Mouse (Mus musculus) MEL (cell line): ENCODE data around the gene Tesc. TPM values are rescaled to one million over a fixed set of nuclear protein-coding genes. Genes with fewer than 3 reads are reported as not detected.

Source experiments
- DNase-seq: peaks from one replicate; pipeline ENCODE4 v3.0.0; 2011; ENCODE audit warnings: low read depth, low spot score
- H3K27ac ChIP-seq: 2 replicates; pipeline ENCODE4 v1.5.1; 2012; ENCODE audit warnings: low read depth, mild to moderate bottlenecking, control low read depth, low read length, moderate library complexity; ENCODE audit not compliant: control insufficient read depth
- H3K27me3 ChIP-seq, 2 experiments: fragments of 150-350 bp in 1 of 2; sonication (generic) in 1 of 2; 2 replicates each; pipeline ENCODE4 v1.6.1; 2012; ENCODE audit warnings: low read length in 2 of 2, mild to moderate bottlenecking in 2 of 2, improper control_type of control experiment in 1 of 2, moderate library complexity in 1 of 2; ENCODE audit not compliant: insufficient read depth in 2 of 2, control insufficient read depth in 1 of 2
- H3K36me3 ChIP-seq, 2 experiments: 2 replicates each; pipeline ENCODE4 v1.6.1; 2012 to 2014; ENCODE audit warnings: low read length in 2 of 2, improper control_type of control experiment in 1 of 2, inconsistent platforms in 1 of 2, mild to moderate bottlenecking in 1 of 2; ENCODE audit not compliant: insufficient read depth in 2 of 2, control insufficient read depth in 1 of 2
- H3K4me1 ChIP-seq, 2 experiments: fragments of 150-350 bp in 1 of 2; sonication (generic) in 1 of 2; 2 replicates each; pipeline ENCODE4 v1.6.1; 2012; ENCODE audit warnings: low read length in 2 of 2, improper control_type of control experiment in 1 of 2, mild to moderate bottlenecking in 1 of 2; ENCODE audit not compliant: insufficient read depth in 2 of 2, control insufficient read depth in 1 of 2
- H3K4me3 ChIP-seq, 2 experiments: fragments of 150-350 bp in 1 of 2; sonication (generic) in 1 of 2; 2 replicates each; pipeline ENCODE4 v1.5.1; 2012; ENCODE audit warnings: low read depth in 2 of 2, low read length in 2 of 2, mild to moderate bottlenecking in 2 of 2, moderate library complexity in 2 of 2, control low read depth in 1 of 2, improper control_type of control experiment in 1 of 2; ENCODE audit not compliant: control insufficient read depth in 1 of 2, insufficient read depth in 1 of 2
- H3K79me2 ChIP-seq: 2 replicates; pipeline ENCODE4 v1.6.1; 2012; ENCODE audit warnings: mild to moderate bottlenecking, low read length, moderate library complexity; ENCODE audit not compliant: control insufficient read depth, poor library complexity, insufficient read depth
- H3K9ac ChIP-seq: 2 replicates; pipeline ENCODE4 v1.6.1; 2012; ENCODE audit warnings: low read depth, mild to moderate bottlenecking, control low read depth, low read length, moderate library complexity; ENCODE audit not compliant: control insufficient read depth, poor library complexity, severe bottlenecking
- H3K9me3 ChIP-seq: fragments of 150-350 bp; sonication (generic); replicated peaks from 2 replicates; pipeline ENCODE4 v1.6.1; 2012; ENCODE audit warnings: mild to moderate bottlenecking, low read length, improper control_type of control experiment, moderate library complexity; ENCODE audit not compliant: insufficient read depth
- BHLHE40 ChIP-seq: IDR thresholded peaks from 2 replicates; pipeline ENCODE4 v1.6.1; 2012; ENCODE audit warnings: low read depth, mild to moderate bottlenecking, inconsistent platforms, low read length, improper control_type of control experiment, borderline replicate concordance
- CHD1 ChIP-seq: IDR thresholded peaks from 2 replicates; pipeline ENCODE4 v1.6.1; 2012; ENCODE audit warnings: low read depth, mild to moderate bottlenecking, inconsistent platforms, low read length, improper control_type of control experiment
- CHD2 ChIP-seq: IDR thresholded peaks from 2 replicates; pipeline ENCODE4 v1.6.1; 2011; ENCODE audit warnings: low read length, improper control_type of control experiment
- CTCF ChIP-seq, 3 experiments: IDR thresholded peaks in 2 of 3; conservative IDR thresholded peaks in 1 of 3; 2 replicates each; pipeline ENCODE4 v1.5.1; 2011 to 2012; ENCODE audit warnings: low read length in 3 of 3, low read depth in 2 of 3, mild to moderate bottlenecking in 2 of 3, improper control_type of control experiment in 1 of 3, inconsistent platforms in 1 of 3, mixed read lengths in 1 of 3, moderate library complexity in 1 of 3; ENCODE audit not compliant: control insufficient read depth in 1 of 3, insufficient read depth in 1 of 3, poor library complexity in 1 of 3, severe bottlenecking in 1 of 3
- GATA1 ChIP-seq: IDR thresholded peaks from 2 replicates; pipeline ENCODE4 v1.6.1; 2011; ENCODE audit warnings: low read depth, low read length, improper control_type of control experiment
- HCFC1 ChIP-seq: IDR thresholded peaks from 2 replicates; pipeline ENCODE4 v1.6.1; 2012; ENCODE audit warnings: low read depth, mild to moderate bottlenecking, inconsistent platforms, low read length, improper control_type of control experiment, moderate library complexity
- JUND ChIP-seq: IDR thresholded peaks from 2 replicates; pipeline ENCODE4 v1.6.1; 2011; ENCODE audit warnings: low read depth, mild to moderate bottlenecking, improper control_type of control experiment, low read length
- MAX ChIP-seq: IDR thresholded peaks from 2 replicates; pipeline ENCODE4 v1.6.1; 2011; ENCODE audit warnings: low read length, improper control_type of control experiment
- MAZ ChIP-seq: IDR thresholded peaks from 2 replicates; pipeline ENCODE4 v1.6.1; 2012; ENCODE audit warnings: low read depth, mild to moderate bottlenecking, inconsistent platforms, low read length, improper control_type of control experiment
- MYB ChIP-seq: IDR thresholded peaks from 2 replicates; pipeline ENCODE4 v1.6.1; 2011; ENCODE audit warnings: mild to moderate bottlenecking, low read depth, low read length, improper control_type of control experiment
- POLR2AphosphoS2 ChIP-seq: IDR thresholded peaks from 2 replicates; pipeline ENCODE4 v1.6.1; 2011; ENCODE audit warnings: low read length, improper control_type of control experiment
- POLR2AphosphoS5 ChIP-seq: IDR thresholded peaks from 2 replicates; pipeline ENCODE4 v1.6.1; 2012; ENCODE audit warnings: low read depth, borderline replicate concordance, mild to moderate bottlenecking, inconsistent platforms, low read length, moderate library complexity, mixed read lengths
- SMC3 ChIP-seq: IDR thresholded peaks from 2 replicates; pipeline ENCODE4 v1.6.1; 2011; ENCODE audit warnings: low read depth, low read length, improper control_type of control experiment
- TAL1 ChIP-seq: IDR thresholded peaks from 2 replicates; pipeline ENCODE4 v1.6.1; 2012; ENCODE audit warnings: mild to moderate bottlenecking, inconsistent platforms, low read length, moderate library complexity, mixed read lengths
- UBTF ChIP-seq: IDR thresholded peaks from 2 replicates; pipeline ENCODE4 v1.6.1; 2012; ENCODE audit warnings: low read depth, mild to moderate bottlenecking, inconsistent platforms, low read length, improper control_type of control experiment, moderate library complexity, borderline replicate concordance; ENCODE audit not compliant: insufficient read depth
- USF2 ChIP-seq, 2 experiments: IDR thresholded peaks; 2 replicates each; pipeline ENCODE4 v1.6.1; 2011 to 2012; ENCODE audit warnings: improper control_type of control experiment in 2 of 2, low read length in 2 of 2, borderline replicate concordance in 1 of 2, inconsistent platforms in 1 of 2, low read depth in 1 of 2, mild to moderate bottlenecking in 1 of 2; ENCODE audit not compliant: insufficient read depth in 1 of 2
- ZKSCAN1 ChIP-seq: IDR thresholded peaks from 2 replicates; pipeline ENCODE4 v1.6.1; 2012; ENCODE audit warnings: low read depth, mild to moderate bottlenecking, inconsistent platforms, low read length, improper control_type of control experiment, moderate library complexity
- ZNF384 ChIP-seq: IDR thresholded peaks from 2 replicates; pipeline ENCODE4 v1.6.1; 2012; ENCODE audit warnings: low read depth, mild to moderate bottlenecking, inconsistent platforms, low read length, improper control_type of control experiment
- polyA plus RNA-seq, 2 experiments: library from polyadenylated mRNA; stranded (reverse) in 1 of 2; unstranded in 1 of 2; fragments of >175 nt in 1 of 2; fragments of >200 nt in 1 of 2; gene quantifications; 2 replicates each; pipeline versions ENCODE4 v1.2.1 to v1.2.4; 2012; ENCODE audit warnings: low replicate concordance in 2 of 2, low read depth in 1 of 2; ENCODE audit not compliant: insufficient read length in 2 of 2, insufficient read depth in 1 of 2, missing spikeins in 1 of 2
- total RNA-seq: library from RNA; depleted of rRNA; stranded (reverse); fragments of 300-350 nt; gene quantifications from 2 replicates; pipeline ENCODE4 v1.2.3, GENCODE M21; 2012; rRNA removed

Gene Tesc
- total and polyA plus RNA-seq, 3 experiments = 0.07 TPM; not detected in 2

GRCm38 (mm10) chr5:118108794-118109440 lies 81.4 kb downstream of the Tesc start:
- no peaks in the 10 kb centered on the region for H3K27me3 ChIP-seq
- DNase-seq = no peak
- no peak overlapping the region for H3K27ac ChIP-seq
- no peaks in the 10 kb centered on the region for H3K79me2 ChIP-seq
- H3K9me3 ChIP-seq = no peaks in the 10 kb centered on the region
- TF ChIP-seq MYB (no peak), ZKSCAN1 (no peak), CTCF (IDR thresholded peaks at IDR 0.05 in 2 of 3, conservative IDR thresholded peaks at IDR 0.05 in 1 of 3; ENCODE audit: control insufficient read depth in 1 of 3, insufficient read depth in 1 of 3, low read depth in 2 of 3, low read length in 3 of 3, poor library complexity in 1 of 3, severe bottlenecking in 1 of 3) (no peak), POLR2AphosphoS5 (no peak), HCFC1 (no peak), TAL1 (no peak), POLR2AphosphoS2 (no peak), GATA1 (no peak), JUND (no peak), MAX (no peak), UBTF (no peak), MAZ (no peak), CHD2 (no peak), ZNF384 (no peak), BHLHE40 (no peak), USF2 (IDR thresholded peaks at IDR 0.05; ENCODE audit: borderline replicate concordance in 1 of 2, insufficient read depth in 1 of 2, low read depth in 1 of 2, low read length in 2 of 2) (no peak), SMC3 (no peak), CHD1 (no peak)
- no peak overlapping the region for H3K4me3 ChIP-seq
- no peaks in the 10 kb centered on the region for H3K36me3 ChIP-seq
- H3K9ac ChIP-seq = no peak overlapping the region
- no peaks in the 10 kb centered on the region for H3K4me1 ChIP-seq

Other genes starting within 250 kb of the Tesc start
- gene Nos1, start 246.7 kb upstream of the Tesc start, total RNA-seq = 0.33 and 0.35 TPM in 2 replicates
- 1 to 10 TPM in 1 of 2 experiments, not detected in 1; 1.5 TPM for gene Nos1, start 246.7 kb upstream of the Tesc start, polyA plus RNA-seq
- gene Fbxo21, start 51.0 kb upstream of the Tesc start, total RNA-seq = 9.1 and 10.4 TPM in 2 replicates
- gene Fbxo21, start 51.0 kb upstream of the Tesc start, polyA plus RNA-seq = 10 to 100 TPM in 1 of 2 experiments, not detected in 1; 20.5 TPM
- gene Fbxw8, start 127.7 kb downstream of the Tesc start, total RNA-seq = 44.9 and 49.9 TPM in 2 replicates
- gene Fbxw8, start 127.7 kb downstream of the Tesc start, polyA plus RNA-seq = 10 to 100 TPM; 52.5 to 57.4 TPM
- not detected in 2 replicates for gene Hrk, start 136.9 kb downstream of the Tesc start, total RNA-seq
- gene Hrk, start 136.9 kb downstream of the Tesc start, polyA plus RNA-seq = not detected
- 0.29 and 0.42 TPM in 2 replicates for gene Rnft2, start 217.4 kb downstream of the Tesc start, total RNA-seq
- under 1 TPM in 1 of 2 experiments, not detected in 1; 0.71 TPM for gene Rnft2, start 217.4 kb downstream of the Tesc start, polyA plus RNA-seq
- gene 2410131K14Rik, start 217.5 kb downstream of the Tesc start, total RNA-seq = 4.0 TPM in 2 replicates
- 1 to 10 TPM in 1 of 2 experiments, not detected in 1; 4.3 TPM for gene 2410131K14Rik, start 217.5 kb downstream of the Tesc start, polyA plus RNA-seq